Mouse (Mus musculus) layer of hippocampus, postnatal 36 days (tissue): ENCODE data around the gene Duox2. TPM values are rescaled to one million over a fixed set of nuclear protein-coding genes. Genes with fewer than 3 reads are reported as not detected.
A peak's percentile ranks its signal among the peaks of the same experiment; 100 is the strongest.

Experiments
- DNase-seq, 2 experiments: peaks; one replicate each; pipeline ENCODE4 v3.0.0; 2022
- total RNA-seq, 2 experiments: library from RNA; stranded (reverse); gene quantifications; 2 replicates each; pipeline ENCODE4 v1.2.3; 2021

Gene Duox2
- total RNA-seq, 2 experiments from 2014 or later, result 0.05 TPM; not detected in 1

DNA sequence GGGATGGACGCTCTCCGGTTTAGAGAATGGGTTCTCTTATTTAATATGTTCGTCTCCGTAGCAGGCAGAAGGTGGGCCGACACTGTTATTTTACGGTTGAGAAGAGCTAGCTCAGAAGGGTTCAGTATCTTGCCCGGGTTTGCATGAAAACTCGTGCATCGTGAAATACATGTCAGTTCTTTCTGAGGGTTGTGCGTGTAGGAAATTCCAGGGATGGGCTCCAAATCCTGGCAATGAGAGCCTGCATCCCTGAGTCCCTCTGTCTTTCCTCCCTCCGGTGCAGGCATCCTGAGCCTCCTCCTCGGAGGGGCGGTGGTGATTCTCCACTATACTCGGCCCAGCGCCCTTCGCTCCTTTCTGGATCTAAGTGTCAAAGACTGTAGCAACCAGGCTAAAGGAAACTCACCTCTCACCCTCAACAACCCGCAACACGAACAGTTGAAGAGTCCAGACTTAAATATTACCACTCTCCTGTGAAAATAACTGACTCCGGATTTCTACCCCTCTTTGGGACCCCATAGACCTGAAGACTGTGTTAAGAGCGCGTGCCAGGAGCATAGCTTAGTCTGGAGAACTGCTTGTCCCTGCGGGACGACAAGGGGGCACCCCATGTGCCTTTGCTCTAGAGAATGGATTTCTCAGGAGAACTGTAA, 3.8 kb upstream of the Duox2 start:
- no peak for DNase-seq

DNA sequence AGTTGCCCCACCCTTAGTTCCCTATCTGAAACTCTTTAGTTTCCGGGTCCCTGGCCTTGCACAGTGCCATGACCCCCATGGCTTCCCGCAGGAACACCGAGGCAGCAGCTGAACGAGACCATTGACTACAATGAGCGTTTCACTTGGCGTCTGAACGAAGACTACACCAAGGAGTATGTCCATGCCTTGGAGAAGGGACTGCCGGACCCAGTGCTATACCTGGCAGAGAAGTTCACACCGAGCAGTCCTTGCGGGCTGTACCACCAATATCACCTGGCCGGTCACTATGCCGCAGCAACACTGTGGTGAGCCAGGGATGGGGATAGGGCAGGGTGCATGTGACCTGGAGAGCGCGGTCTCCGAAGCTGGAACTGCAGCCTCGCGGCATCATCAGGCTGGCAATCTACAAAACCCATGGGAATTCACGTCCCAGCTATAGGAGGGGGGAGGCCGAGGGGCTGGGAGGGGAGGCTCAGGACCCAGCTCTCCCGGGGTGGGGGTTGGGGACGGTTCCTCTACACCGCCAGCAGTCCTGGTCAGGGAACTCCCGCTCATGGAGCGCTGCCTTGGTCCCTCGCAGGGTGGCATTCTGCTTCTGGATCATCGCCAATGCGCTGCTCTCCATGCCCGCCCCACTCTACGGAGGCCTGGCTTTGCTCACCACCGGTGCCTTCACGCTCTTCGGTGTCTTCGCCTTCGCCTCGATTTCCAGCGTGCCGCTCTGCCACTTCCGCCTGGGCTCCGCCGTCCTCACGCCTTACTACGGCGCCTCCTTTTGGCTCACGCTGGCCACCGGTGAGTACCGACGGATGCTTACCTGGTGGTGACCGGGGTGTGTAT, 3.1 kb upstream of the Duox2 start:
- DNase-seq, result no peak

DNA sequence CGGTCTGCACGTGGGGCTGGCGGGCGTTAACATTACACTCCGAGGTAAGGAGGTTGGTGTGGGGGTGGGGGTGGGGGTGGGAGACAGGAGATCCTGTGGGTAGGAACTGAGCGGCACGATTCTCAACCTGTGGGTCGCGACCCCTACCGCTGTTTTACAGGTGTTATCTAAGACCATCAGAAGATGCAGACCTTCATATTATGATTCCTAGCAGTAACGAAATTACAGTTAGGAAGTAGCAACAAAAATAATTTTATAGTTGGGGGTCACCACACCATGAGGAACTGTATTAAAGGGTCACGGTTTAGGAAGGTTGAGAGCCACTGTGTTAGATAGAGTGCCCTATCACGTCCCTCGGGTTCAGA, 2.4 kb upstream of the Duox2 start:
- DNase-seq, result no peak

DNA sequence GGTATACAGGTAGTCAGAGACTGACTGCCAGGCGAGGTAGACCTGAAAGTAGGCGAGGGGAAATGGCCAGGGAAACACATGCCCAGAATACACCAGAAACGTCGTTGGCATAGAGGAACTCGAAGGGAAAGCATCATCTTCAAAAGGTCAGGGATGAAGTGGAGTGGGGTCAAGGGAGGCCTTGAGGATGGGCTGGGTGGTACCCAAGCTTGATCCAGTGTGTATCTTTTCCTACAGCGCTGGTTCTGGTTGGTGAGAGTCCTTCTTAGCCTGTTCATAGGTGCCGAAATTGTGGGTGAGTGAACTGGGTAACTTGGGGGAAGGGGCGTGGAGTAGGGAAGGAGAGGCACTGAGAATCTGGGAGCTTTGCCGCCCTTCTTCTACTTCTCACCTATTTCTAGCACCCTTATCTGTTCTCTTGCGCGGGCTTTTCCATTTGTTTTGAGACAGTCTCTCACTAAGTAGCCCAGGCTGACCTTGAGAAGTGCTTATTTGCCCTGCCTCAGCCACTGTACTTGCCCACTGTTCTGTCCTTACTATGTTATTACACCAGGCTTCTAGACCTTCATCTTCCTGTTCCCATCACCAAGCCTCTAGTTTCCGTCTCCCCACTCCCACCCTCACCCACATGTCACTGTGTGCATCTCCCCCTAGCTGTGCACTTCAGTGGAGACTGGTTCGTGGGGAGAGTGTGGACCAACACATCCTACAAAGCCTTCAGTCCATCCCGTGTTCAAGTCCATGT, 1.8 kb upstream of the Duox2 start:
- DNase-seq, result no peak

DNA sequence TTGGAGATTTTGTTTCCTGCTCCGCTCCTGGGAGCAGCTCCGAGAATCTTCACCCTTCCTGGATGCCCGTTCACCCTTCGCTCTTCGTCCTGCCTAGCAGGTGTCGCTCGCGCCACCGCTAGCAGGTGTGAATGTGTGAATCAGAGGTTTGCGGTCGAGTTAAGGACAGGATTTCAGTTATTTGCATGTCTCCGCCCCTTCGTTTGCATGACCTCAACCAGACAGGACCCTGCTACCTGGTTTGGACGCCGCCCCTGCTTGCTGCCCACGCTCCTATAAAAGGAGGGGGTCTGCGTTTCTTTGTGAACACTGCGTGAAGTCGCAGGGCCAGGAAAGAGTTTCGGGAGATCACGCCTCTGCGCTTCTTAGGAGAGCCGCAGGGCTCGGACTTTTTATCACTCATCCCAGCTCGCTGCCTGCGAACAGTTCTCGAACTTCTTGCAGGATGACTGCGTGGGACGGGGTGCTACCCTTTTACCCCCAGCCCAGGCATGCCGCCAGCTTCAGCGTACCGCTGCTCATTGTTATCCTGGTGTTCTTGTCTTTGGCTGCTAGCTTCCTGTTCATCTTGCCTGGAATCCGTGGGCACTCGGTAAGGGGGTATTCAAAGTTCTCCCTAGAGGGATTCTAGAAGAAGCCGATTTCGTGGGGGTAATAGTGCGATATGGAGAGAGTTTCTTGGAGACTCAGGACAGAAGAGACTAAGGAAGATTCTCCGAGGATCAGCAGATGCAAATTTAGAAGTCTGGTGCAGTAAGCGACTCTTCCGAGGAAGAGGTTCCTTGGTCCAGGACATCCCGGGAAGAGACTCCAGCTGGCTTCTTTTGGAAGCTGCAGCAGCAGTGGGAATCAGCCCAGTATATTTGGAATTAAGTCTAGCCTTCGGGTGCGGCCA, 594 bp upstream of the Duox2 start, which contains the start of gene Duoxa2:
TSS of gene Duoxa2 (plus strand) at position 305 of the 895 bp plus-strand sequence.
- no peak for DNase-seq

DNA sequence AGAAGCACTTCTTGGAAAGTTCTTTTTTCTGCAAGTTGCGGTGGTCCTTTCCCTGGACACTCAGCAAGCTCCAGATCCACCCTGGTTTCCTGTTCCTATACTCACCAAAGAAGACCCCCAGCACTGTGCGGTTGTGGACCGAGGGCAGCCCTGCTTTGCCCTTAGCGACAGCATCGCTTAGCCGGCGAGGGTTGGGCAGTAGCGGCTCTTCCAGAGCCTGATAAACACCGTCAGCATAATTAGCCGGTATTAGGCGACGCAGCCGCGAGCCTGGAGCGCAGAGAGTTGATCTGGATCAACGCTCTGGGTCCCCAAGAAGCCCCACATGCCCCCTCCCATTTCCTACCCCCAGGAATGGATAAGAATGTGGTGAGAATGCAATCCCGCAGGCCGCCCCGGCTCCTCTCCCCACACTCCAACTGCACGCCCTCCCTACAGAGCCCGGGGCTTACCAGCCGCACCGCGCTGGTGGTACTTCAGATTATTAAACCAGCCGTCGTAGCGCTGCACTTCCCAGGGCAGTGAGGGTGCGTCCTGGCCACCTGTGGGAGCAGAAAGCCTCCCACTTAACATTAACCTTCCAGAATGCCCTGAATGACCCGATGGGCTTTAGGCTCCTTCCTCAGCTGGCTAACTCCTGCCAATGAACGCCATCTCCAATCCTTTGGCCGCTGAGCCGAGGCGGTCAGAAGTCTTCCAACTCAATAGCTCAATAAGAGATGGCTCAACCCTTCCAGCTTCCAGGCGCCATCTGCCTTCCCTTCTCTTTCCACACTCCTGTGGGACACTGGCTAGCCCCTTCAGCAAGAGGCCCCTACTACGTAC, 766 bp downstream of the Duox2 start:
- no peak for DNase-seq

DNA sequence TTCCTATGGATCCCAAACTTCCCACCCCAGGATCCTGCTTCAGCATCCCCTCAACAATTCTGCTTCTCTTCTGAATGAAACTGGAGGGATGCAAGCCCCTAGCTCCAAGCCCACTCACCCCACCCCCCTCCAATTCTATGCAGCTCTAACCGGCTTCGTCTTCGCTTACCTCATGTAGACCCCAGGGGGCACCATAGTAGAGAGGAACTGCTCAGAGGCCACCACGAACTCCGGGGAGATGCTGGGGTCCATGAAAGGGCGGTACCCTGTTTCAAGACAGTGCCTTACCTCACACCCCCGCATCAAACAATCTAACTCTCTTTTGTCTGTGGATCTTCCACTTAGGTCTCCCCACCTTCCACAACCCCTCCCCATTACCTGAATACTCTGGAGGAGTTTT, 3.3 kb downstream of the Duox2 start:
- no peak for DNase-seq

DNA sequence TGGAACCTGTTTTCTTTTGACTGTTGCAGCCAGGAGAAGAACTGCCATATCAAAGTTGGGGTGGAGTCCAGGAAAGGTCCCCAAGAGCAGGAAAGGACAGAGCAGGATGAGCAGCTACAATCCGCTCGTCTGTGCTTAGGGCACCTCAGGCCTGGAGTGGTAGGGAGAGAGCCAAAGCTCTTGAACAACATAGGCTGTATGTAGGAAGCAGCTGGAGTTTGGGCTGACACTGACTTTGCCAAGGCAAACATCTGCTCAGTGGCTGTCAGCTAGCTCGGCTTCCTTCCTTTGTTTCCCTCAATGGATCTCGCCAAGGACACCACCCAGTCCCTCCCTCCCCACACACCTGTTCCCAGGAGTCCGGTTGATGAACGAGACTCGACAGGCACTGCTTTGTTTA, 12.1 kb downstream of the Duox2 start:
- DNase-seq, result no peak

DNA sequence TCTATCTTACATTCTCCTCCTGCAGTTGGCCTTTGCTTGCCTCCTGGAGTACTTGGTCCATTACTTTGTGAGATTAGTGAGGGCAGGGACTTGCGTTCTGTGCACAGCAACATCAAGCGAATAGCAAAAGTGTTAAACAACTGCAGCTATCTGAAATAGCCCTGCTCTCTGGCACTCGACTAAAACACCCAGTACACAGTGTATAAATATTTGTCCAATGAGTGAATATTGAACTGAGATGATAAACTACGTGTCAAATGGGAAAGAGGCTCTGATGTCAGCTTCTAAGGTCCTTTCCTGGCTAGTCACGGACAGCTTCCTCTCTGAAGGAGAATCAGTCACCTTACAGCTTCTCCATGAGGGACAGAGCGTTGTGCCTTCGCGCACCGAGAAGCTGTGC, 14.2 kb downstream of the Duox2 start:
- no peak for DNase-seq

DNA sequence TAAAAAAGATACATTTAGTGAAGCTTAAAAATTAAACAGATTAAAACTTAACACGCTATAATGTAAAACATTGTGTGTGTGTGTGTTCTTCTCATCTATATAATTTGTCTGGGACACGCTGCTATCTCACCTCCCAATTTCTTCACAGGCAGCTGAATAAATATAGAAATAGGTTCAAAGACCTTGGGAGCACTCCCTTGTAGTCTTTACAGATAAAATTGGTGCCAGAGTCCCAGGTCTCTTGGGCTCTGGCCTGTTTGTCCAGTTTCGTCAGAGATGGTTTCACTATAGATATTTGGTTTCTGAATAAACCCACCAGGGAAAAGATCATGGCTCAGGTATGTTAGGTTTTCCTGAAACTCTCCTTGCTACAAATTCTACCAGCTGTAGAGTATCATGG, 19.5 kb downstream of the Duox2 start:
- DNase-seq, result no peak

DNA sequence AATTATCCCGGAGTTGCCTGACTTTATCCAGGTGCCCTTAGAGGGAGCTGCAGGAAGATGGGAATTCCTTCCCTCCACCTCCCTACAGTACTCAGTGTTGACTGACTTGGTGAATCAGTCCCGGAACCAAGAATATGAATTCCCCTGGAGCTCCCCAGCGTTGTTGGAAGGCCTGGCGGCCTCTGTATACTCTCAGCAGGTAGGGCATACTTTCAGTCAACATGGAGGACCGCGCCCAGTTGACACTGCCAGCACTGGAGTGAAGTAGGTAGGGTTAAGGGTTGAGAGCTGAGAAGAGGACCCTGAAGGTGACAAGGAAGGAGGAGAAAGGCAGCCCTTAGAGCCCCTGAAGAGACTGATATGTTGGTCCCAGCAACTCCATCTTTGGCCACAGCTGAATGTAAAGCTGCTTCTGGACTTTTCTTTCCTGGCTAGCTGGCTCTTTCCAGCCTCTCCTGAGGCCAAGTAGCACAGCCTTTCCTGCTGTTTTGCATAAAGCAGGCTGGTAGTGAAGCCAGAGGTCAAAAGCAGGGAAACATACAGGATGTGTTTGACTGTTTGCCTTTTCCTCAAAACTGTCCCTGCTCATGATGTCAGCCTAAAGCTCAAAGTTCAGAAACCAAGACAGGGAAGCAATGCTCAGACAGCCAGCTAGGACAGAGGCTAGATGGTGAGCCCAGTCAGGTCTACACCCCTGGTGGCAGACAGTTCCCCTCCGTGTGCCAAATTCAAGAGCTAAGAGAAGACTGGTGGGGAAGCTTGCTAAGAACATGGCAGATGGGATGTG, 31.6 kb downstream of the Duox2 start:
- DNase-seq, result no peak

DNA sequence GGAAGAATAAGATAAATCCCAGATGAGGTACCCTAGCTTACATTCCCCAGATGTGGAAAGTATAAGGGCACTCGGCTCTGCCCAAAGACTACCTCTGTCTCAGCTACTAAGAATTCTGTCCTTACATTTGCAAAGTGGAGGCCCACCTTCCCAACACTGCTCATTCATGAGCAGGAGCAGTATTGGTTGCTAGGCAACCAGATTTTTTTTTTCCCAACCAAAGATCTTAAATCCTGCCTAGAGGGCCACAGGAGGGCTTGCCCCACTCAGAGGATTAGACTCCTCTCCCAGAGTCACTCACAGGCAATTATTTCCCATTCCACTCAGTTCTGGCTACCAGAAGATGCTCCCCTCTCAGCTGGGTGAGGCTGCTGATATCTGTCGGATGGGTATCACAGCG, 33.6 kb downstream of the Duox2 start:
- DNase-seq, result no peak

DNA sequence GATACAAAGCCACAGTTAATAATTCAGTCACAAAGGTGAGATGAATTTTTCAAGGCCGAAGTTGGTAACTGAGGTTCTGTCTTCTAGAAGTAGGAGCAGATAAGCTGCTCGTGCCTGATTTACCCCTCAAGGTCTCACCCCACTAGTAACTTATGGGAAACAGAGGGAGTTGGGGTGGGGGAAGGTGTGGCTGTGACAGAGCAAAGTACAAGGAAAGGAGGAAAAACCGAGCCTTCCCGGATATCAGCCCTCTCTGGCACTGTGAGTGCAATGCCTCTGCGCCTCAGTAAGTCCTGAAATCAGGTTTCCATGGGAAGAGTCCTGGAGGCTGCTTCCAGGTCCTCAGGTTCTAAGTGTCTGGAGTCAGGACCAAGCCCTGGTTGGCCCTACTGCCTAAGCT, 37.5 kb downstream of the Duox2 start:
- DNase-seq, result no peak

DNA sequence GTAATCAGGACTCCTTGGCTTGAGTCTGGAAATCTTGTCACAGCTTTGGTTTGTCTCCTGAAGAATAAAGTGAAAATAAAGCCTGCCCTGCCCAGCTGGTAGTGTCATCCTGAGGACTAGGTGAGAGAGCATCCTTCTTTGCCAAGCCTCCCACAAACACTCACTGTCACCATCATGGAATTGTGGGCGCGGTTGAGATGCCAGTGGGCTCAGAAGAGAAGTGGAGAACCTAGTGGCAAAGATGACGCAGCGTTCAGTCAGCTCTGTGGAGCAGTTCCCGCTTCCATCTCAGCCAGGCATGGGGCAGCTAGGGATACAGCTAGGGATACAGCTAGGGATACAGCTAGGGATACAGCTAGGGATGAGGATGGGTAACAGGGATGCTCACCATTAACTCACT, 42.3 kb downstream of the Duox2 start:
- no peak for DNase-seq

DNA sequence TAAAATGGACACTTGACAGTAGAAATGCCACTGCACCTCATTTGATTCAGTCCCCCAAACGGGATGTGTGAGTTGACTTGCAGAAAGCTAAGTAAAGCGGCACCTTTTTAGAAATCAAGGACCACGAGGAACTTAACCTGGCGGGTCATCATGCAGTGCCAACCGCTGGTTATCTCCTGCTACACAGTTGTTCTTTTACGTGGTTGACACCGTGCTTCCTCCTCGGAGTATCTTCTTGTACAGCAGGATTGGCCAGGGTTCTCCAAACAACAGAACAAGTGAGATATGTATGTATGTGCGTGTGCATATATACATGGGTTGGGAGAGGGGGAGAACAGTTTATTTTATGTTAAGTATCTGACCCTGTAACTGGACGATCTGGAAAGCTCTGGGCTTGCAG, 50.5 kb downstream of the Duox2 start:
- no peak for DNase-seq

DNA sequence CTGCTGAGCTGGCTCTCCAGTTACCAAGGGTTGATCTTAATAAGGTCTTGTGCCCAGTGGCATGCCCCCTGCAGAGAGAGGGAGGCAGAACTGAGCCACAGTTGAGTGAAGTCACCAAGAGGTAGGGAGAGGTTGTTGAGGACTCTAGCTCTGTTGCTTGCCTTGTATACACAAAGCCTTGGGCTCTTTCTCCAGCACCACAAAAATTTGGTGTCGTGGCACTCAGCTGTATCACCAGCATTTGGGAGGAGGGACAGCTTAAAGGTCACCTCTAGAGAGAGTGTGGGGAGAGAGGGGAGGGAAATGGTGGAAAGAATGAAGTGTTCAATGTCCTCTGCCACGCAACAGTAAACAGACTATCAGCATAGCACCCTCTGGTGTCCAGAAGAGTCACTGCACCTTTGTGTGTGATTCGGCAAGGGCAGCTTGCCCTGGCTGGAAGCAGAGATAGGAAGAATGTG, 54.5 kb downstream of the Duox2 start:
- peak; percentile 51 to 74 for DNase-seq

DNA sequence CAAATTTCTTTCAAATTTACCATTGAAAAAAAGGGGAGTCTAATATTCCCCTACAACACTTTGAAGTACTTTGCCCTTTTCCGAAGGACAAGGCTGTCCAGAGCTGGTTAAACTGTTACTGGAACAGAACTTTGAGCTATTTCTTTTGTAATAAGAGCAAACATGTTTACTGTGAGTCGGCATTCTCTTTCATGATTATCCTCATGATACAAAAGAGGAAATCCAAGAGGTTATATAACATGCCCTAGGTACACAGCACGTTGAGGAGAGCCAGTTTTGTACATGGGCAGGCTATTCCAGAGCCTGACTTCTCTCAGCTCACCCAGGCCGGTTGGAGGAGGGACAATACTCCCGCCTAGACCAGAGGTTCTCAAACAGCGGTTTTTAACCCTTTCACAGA, 56.3 kb downstream of the Duox2 start:
- no peak for DNase-seq

DNA sequence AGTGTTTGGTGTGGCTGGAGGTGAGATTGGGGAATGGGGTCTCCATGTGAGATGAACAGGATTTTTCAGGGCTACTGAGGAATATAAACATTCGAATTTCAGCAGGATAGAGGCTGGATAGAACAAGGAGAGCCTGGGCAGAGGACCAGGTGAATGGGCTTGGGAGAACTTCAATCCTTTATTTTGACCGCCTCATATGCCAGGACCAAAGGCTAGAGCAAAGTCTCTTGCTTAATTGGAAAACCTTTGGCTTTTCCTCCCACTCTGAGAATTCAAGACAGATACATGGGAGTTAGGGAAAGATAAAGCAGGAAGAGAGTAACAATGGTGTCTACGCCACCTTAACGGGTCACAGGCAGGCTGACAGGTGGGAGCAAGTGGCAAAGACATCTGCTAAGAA, 57.0 kb downstream of the Duox2 start:
- DNase-seq, result no peak

DNA sequence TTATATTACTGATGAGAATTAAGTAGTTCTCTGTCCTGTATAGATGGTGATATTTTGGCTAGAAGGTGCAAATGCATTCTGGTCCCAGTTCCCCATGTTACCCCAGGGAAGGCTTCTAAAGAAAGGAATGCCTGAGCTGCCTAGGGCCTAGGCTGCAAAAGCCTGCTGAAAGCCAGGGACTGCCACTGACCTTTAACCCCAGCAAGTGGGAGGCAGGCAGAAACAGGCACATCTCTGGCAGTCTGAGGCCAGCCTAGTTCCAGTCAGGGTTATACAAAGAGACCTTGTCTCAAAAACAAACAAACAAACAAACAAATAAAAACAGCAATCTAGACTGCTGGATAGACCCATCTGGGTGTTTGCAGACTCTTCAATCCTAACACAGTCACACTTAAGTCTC, 57.5 kb downstream of the Duox2 start:
- no peak for DNase-seq

DNA sequence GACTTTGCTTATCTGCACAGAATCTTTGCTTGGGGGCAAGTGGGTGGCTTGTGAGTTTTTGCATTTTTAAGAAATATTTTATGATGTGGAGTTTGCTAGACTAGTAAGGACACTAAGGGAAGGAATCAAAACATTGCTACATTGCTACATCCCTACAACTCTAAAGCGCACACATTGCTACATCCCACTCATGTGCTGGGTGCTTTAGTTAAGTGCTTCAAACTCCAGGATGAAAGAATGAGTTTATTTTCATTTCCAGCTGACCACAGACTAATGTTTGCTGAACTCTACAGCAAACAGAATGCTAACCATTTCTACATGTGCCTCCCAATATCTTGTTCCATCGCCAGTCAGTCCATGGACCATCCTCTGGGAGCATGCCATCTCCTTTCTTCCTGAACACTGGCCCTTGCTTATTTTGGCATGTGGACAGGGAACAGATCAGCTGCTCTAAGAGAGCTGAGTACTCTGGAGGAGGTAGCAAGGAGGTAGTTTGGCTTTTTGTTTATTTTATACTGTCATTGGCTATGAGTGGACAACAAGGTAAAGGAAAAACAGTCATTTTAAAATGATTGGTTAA, 60.3 kb downstream of the Duox2 start:
- no peak for DNase-seq
